Mouse (Mus musculus): Measurements from ENCODE around the gene Epha8.

GRCm38 (mm10) chr4:136911804-136912203 lies 44.8 kb downstream of the Epha8 start:
- TF ChIP-seq GATA1 (IDR thresholded peaks at IDR 0.05; ENCODE audit: borderline replicate concordance, low read length) = no peak
- TF ChIP-seq FLI1 (IDR thresholded peaks at IDR 0.05; ENCODE audit: low read length) = no peak

Measured in megakaryocyte, embryonic 14.5 days (primary cell).